Mouse (Mus musculus): ENCODE results near the gene Lrig1. TPM values are rescaled to one million over a fixed set of nuclear protein-coding genes. Genes with fewer than 3 reads are reported as not detected.

The Lrig1 gene
- polyA plus RNA-seq, 1 experiment from 2014 or later, result 8.0 TPM

GRCm38 (mm10) chr6:94613235-94613895 is 86.6 kb downstream of the Lrig1 start:
- Histone ChIP-seq H3K4me2 (no peak overlapping the region), H3K27me3 (no peaks in the 10 kb centered on the region), H3K9ac (no peak overlapping the region), H3K4me3 (no peak overlapping the region), H3K4me1 (replicated peaks) (peaks cover 2% of the 10 kb centered on the region; the same call in 1 of the 2 replicates), H3K36me3 (peaks cover 64% of the 10 kb centered on the region), H3K27ac (no peak overlapping the region), H3K9me3 (replicated peaks) (no peaks in the 10 kb centered on the region)
- 74% methylated on average over 6 of the region's 6 CpGs for WGBS
- no peak for ATAC-seq (replicated peaks; ENCODE audit: insufficient number of reproducible peaks, insufficient read depth, low FRiP score, low read depth)

GRCm38 (mm10) chr6:94604546-94604945 is 95.4 kb downstream of the Lrig1 start:
- no peak overlapping the region for H3K27ac ChIP-seq
- peaks cover 11% of the 10 kb centered on the region for H3K4me1 ChIP-seq (replicated peaks)
- no peak overlapping the region for H3K4me2 ChIP-seq
- ATAC-seq (replicated peaks; ENCODE audit: insufficient number of reproducible peaks, insufficient read depth, low FRiP score, low read depth), result no peak
- H3K36me3 ChIP-seq, result peaks cover 60% of the 10 kb centered on the region
- no peak overlapping the region for H3K9ac ChIP-seq
- 87% methylated on average over 2 of the region's 2 CpGs for WGBS
- no peaks in the 10 kb centered on the region for H3K9me3 ChIP-seq (replicated peaks)
- H3K27me3 ChIP-seq, result no peaks in the 10 kb centered on the region
- no peak overlapping the region for H3K4me3 ChIP-seq

- H3K27me3 ChIP-seq, result no peaks in the 10 kb centered on the region
- 57% methylated on average over 3 of the region's 3 CpGs for WGBS
- H3K36me3 ChIP-seq, result peaks cover 56% of the 10 kb centered on the region
These were observed 95.9 kb downstream of the Lrig1 start for GRCm38 (mm10) chr6:94604072-94604471.

GRCm38 (mm10) chr6:94601811-94602210 is 98.1 kb downstream of the Lrig1 start:
- no peak for ATAC-seq (replicated peaks; ENCODE audit: insufficient number of reproducible peaks, insufficient read depth, low FRiP score, low read depth)
- no peak overlapping the region for H3K9ac ChIP-seq

More at GRCm38 (mm10) chr6:94604072-94604471, 95.9 kb downstream of the Lrig1 start:
- Histone ChIP-seq H3K9ac (no peak overlapping the region), H3K9me3 (replicated peaks) (no peaks in the 10 kb centered on the region), H3K27ac (no peak overlapping the region), H3K4me1 (replicated peaks) (peaks cover 13% of the 10 kb centered on the region), H3K4me2 (no peak overlapping the region), H3K4me3 (no peak overlapping the region)
- ATAC-seq (replicated peaks; ENCODE audit: insufficient number of reproducible peaks, insufficient read depth, low FRiP score, low read depth), result no peak

GRCm38 (mm10) chr6:94601101-94601500 is 98.9 kb downstream of the Lrig1 start:
- no peak; the same call in 1 of the 2 replicates for ATAC-seq (replicated peaks; ENCODE audit: insufficient number of reproducible peaks, insufficient read depth, low FRiP score, low read depth)
- Histone ChIP-seq H3K4me3 (no peak overlapping the region), H3K4me1 (replicated peaks) (peaks cover 37% of the 10 kb centered on the region), H3K9me3 (replicated peaks) (no peaks in the 10 kb centered on the region), H3K9ac (no peak overlapping the region), H3K27me3 (no peaks in the 10 kb centered on the region), H3K36me3 (peaks cover 28% of the 10 kb centered on the region; the same call in 1 of the 2 replicates), H3K4me2 (no peak overlapping the region), H3K27ac (peak overlapping the region; percentile 20)
- WGBS, result 57% methylated on average over 5 of the region's 5 CpGs

More at GRCm38 (mm10) chr6:94601811-94602210, 98.1 kb downstream of the Lrig1 start:
- no peaks in the 10 kb centered on the region for H3K9me3 ChIP-seq (replicated peaks)
- no peak overlapping the region for H3K4me2 ChIP-seq
- H3K27me3 ChIP-seq, result no peaks in the 10 kb centered on the region
- peaks cover 31% of the 10 kb centered on the region for H3K4me1 ChIP-seq (replicated peaks)
- H3K4me3 ChIP-seq, result no peak overlapping the region
- H3K36me3 ChIP-seq, result peaks cover 35% of the 10 kb centered on the region; the same call in 1 of the 2 replicates
- WGBS, result 75% methylated on average over 5 of the region's 5 CpGs
- peak overlapping the region; percentile 20; the same call in 1 of the 2 replicates for H3K27ac ChIP-seq

GRCm38 (mm10) chr6:94599016-94599415 is 100.9 kb downstream of the Lrig1 start:
- H3K4me1 ChIP-seq (replicated peaks), result peaks cover 56% of the 10 kb centered on the region
- H3K9ac ChIP-seq, result no peak overlapping the region
- no peaks in the 10 kb centered on the region for H3K27me3 ChIP-seq
- H3K4me2 ChIP-seq, result no peak overlapping the region
- no peak overlapping the region for H3K4me3 ChIP-seq
- H3K36me3 ChIP-seq, result peaks cover 10% of the 10 kb centered on the region; the same call in 1 of the 2 replicates
- 73% methylated on average over 13 of the region's 13 CpGs for WGBS
- H3K9me3 ChIP-seq (replicated peaks), result no peaks in the 10 kb centered on the region
- no peak for ATAC-seq (replicated peaks; ENCODE audit: insufficient number of reproducible peaks, insufficient read depth, low FRiP score, low read depth)
- H3K27ac ChIP-seq, result no peak overlapping the region

GRCm38 (mm10) chr6:94598421-94598820 is 101.5 kb downstream of the Lrig1 start:
- Histone ChIP-seq H3K9ac (no peak overlapping the region), H3K9me3 (replicated peaks) (no peaks in the 10 kb centered on the region), H3K4me2 (no peak overlapping the region), H3K36me3 (peaks cover 5% of the 10 kb centered on the region; the same call in 1 of the 2 replicates), H3K4me3 (no peak overlapping the region), H3K27ac (no peak overlapping the region), H3K27me3 (no peaks in the 10 kb centered on the region), H3K4me1 (replicated peaks) (peaks cover 62% of the 10 kb centered on the region)
- WGBS, result 57% methylated on average over 12 of the region's 12 CpGs
- ATAC-seq (replicated peaks; ENCODE audit: insufficient number of reproducible peaks, insufficient read depth, low FRiP score, low read depth), result no peak

GRCm38 (mm10) chr6:94596761-94597485 is 103.0 kb downstream of the Lrig1 start:
- Histone ChIP-seq H3K4me1 (replicated peaks) (peaks cover 75% of the 10 kb centered on the region), H3K4me2 (no peak overlapping the region), H3K27me3 (no peaks in the 10 kb centered on the region), H3K9ac (no peak overlapping the region), H3K27ac (peak overlapping the region; percentile 46), H3K4me3 (no peak overlapping the region), H3K36me3 (no peaks in the 10 kb centered on the region), H3K9me3 (replicated peaks) (no peaks in the 10 kb centered on the region)
- ATAC-seq (replicated peaks; ENCODE audit: insufficient number of reproducible peaks, insufficient read depth, low FRiP score, low read depth), result no peak
- whole genome bisulfite sequencing, result 55% methylated on average over 10 of the region's 10 CpGs

GRCm38 (mm10) chr6:94596051-94596760 is 103.8 kb downstream of the Lrig1 start:
- Histone ChIP-seq H3K27me3 (no peaks in the 10 kb centered on the region), H3K9ac (no peak overlapping the region), H3K9me3 (replicated peaks) (no peaks in the 10 kb centered on the region), H3K4me1 (replicated peaks) (peaks cover 74% of the 10 kb centered on the region), H3K27ac (peak overlapping the region; percentile 46; the same call in 1 of the 2 replicates), H3K36me3 (no peaks in the 10 kb centered on the region), H3K4me3 (no peak overlapping the region), H3K4me2 (no peak overlapping the region)
- WGBS, result 87% methylated on average over 14 of the region's 14 CpGs
- ATAC-seq (replicated peaks; ENCODE audit: insufficient number of reproducible peaks, insufficient read depth, low FRiP score, low read depth), result no peak

- WGBS, result 38% methylated on average over 5 of the region's 5 CpGs
- peak overlapping the region; percentile 65 for H3K27ac ChIP-seq
- H3K36me3 ChIP-seq, result no peaks in the 10 kb centered on the region
- no peak overlapping the region for H3K9ac ChIP-seq
- H3K4me1 ChIP-seq (replicated peaks), result peaks cover 69% of the 10 kb centered on the region
- no peak overlapping the region for H3K4me3 ChIP-seq
- ATAC-seq (replicated peaks; ENCODE audit: insufficient number of reproducible peaks, insufficient read depth, low FRiP score, low read depth), result no peak
- no peaks in the 10 kb centered on the region for H3K9me3 ChIP-seq (replicated peaks)
- no peaks in the 10 kb centered on the region for H3K27me3 ChIP-seq
- no peak overlapping the region for H3K4me2 ChIP-seq
These were observed 104.8 kb downstream of the Lrig1 start for GRCm38 (mm10) chr6:94595206-94595605.

GRCm38 (mm10) chr6:94594711-94595110 is 105.2 kb downstream of the Lrig1 start:
- Histone ChIP-seq H3K4me3 (no peak overlapping the region), H3K4me1 (replicated peaks) (peaks cover 69% of the 10 kb centered on the region), H3K9me3 (replicated peaks) (no peaks in the 10 kb centered on the region), H3K27ac (peak overlapping the region; percentile 65), H3K4me2 (no peak overlapping the region), H3K9ac (no peak overlapping the region), H3K27me3 (no peaks in the 10 kb centered on the region), H3K36me3 (no peaks in the 10 kb centered on the region)
- no peak for ATAC-seq (replicated peaks; ENCODE audit: insufficient number of reproducible peaks, insufficient read depth, low FRiP score, low read depth)
- WGBS, result 60% methylated on average over 11 of the region's 11 CpGs
